Mouse (Mus musculus) bone marrow, adult 2 months (tissue): ENCODE results near the gene Grid2ip.

Experiments used
- CTCF ChIP-seq: fragments of 200-500 bp; IDR thresholded peaks from 2 replicates; pipeline ENCODE4 v1.5.1; 2011; ENCODE audit warnings: low read length, control low read depth; ENCODE audit not compliant: control insufficient read depth, insufficient read depth
- POLR2A ChIP-seq: fragments of 200-500 bp; IDR thresholded peaks from 2 replicates; pipeline ENCODE4 v1.6.1; 2011; ENCODE audit warnings: low read depth, mild to moderate bottlenecking, control low read depth, low read length, borderline replicate concordance; ENCODE audit not compliant: control insufficient read depth

GRCm38 (mm10) chr5:143316605-143317287 lies 40.4 kb upstream of the Grid2ip start:
- TF ChIP-seq CTCF, result no peak
- no peak for TF ChIP-seq POLR2A
